Mouse (Mus musculus) hindbrain, embryonic 13.5 days (tissue): ENCODE results near the gene Dach1. TPM values are rescaled to one million over a fixed set of nuclear protein-coding genes. Genes with fewer than 3 reads are reported as not detected.
A peak's percentile ranks its signal among the peaks of the same experiment; 100 is the strongest.

Source experiments
- ATAC-seq: fragments of 200-750 bp; cut with Nextera tagmentation; 2 replicates; pipeline ENCODE4 v1.8.0; 2017; ENCODE audit warnings: moderate TSS enrichment; ENCODE audit not compliant: low FRiP score
- H3K27ac ChIP-seq: fragments of 300-500 bp; sonication (generic); 2 replicates; pipeline ENCODE4 v1.5.1; 2015; ENCODE audit warnings: inconsistent platforms, mild to moderate bottlenecking, moderate library complexity
- H3K27me3 ChIP-seq: fragments of 300-500 bp; sonication (generic); 2 replicates; pipeline ENCODE4 v1.6.1; 2015; ENCODE audit warnings: mild to moderate bottlenecking, inconsistent platforms
- H3K36me3 ChIP-seq: fragments of 300-500 bp; sonication (generic); 2 replicates; pipeline ENCODE4 v1.6.1; 2015; ENCODE audit warnings: mild to moderate bottlenecking, inconsistent platforms
- H3K4me1 ChIP-seq: fragments of 300-500 bp; sonication (generic); replicated peaks from 2 replicates; pipeline ENCODE4 v1.6.1; 2015; ENCODE audit warnings: inconsistent platforms
- H3K4me2 ChIP-seq: fragments of 300-500 bp; sonication (generic); 2 replicates; pipeline ENCODE4 v1.6.1; 2015; ENCODE audit warnings: inconsistent platforms, mild to moderate bottlenecking, moderate library complexity
- H3K4me3 ChIP-seq: fragments of 300-500 bp; sonication (generic); 2 replicates; pipeline ENCODE4 v1.5.1; 2015; ENCODE audit warnings: mild to moderate bottlenecking, inconsistent platforms
- H3K9ac ChIP-seq: fragments of 300-500 bp; sonication (generic); 2 replicates; pipeline ENCODE4 v1.6.1; 2015; ENCODE audit warnings: mild to moderate bottlenecking, inconsistent platforms
- H3K9me3 ChIP-seq: fragments of 300-500 bp; sonication (generic); 2 replicates; pipeline ENCODE4 v1.6.1; 2016; ENCODE audit warnings: inconsistent platforms
- WGBS: fragments of 180-500 bp; shearing (Covaris S2); methylation state at CpG from one replicate; pipeline ENCODE4 v1.1.7; 2015; 5-methylcytosine and 5-hydroxymethylcytosine counted together
- polyA plus RNA-seq: library from polyadenylated mRNA; unstranded; fragments of >200 nt; fragmentation: Nextera tagmentation; extraction: Ambion mirVana; gene quantifications from 2 replicates; pipeline ENCODE4 v1.2.1, GENCODE M21; 2015

Gene Dach1
- polyA plus RNA-seq = 19.8 and 20.5 TPM in 2 replicates

DNA sequence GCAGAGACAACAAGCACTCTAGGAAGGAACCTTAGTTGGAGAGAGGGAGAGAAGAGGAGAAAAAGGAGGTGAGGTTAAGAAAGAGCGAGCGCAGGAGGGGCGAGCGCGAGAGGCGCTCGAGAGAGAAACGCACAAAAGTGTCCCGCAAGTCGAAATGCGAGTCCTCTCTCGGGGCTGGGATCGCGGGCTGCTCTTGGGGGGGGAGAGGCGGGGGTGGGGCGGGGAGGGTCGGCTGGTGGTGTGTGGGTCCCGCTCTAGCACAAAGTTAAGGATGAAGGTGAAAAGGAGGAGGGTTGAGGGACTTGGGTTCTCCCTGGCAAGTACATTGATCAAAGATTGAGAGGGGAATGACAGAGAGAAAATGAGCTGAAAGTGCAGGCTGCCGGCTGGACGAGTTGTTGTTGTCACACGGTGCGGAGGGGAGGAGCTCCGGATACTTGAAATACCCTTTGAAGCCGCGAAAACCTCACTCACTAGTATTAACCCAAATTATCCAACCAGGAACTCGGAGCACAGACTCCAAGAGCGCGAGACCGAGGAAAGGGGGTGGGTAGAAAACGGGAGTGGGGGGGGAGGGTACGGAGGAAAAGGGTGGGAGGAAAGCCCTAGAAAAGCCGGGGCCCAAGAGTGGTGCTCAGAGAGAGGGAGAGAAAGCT is at the start of gene Dach1:
TSS of gene Dach1 (minus strand) at position 345 of the 656 bp plus-strand sequence.
- H3K27ac ChIP-seq = peak within 1 kb of the TSS; percentile 98
- under 1% methylated on average over 32 of the region's 32 CpGs for WGBS
- peak; percentile 77 for ATAC-seq
- H3K4me2 ChIP-seq = peak within 1 kb of the TSS; percentile 66
- no peaks in the 10 kb centered on the region for H3K27me3 ChIP-seq
- peak within 1 kb of the TSS; percentile 96 for H3K9ac ChIP-seq
- peak within 1 kb of the TSS; percentile 84 for H3K4me3 ChIP-seq
- H3K4me1 ChIP-seq = peaks cover 35% of the 10 kb centered on the region
- no peaks in the 10 kb centered on the region for H3K9me3 ChIP-seq
- no peaks in the 10 kb centered on the region for H3K36me3 ChIP-seq

DNA sequence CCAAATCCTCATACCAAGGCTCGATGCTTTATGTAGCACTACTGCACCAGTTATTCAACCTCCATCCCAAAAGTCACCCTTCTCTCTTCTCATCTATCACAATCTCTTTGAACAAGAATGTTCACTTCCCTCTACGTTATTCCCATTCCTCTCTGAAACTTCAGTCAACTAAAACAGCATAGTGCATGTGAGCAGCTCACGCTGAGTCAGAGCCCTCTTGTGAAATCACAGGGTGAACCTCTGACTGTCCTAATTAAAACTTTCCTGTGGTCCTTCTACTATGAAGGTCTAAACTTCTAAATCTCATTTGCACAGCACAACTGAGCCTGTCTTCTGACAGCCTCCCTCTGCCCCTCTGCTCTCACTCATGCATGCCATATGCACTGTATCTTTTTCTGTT is 30.5 kb upstream of the Dach1 start:
- Histone ChIP-seq H3K27me3 (no peaks in the 10 kb centered on the region), H3K4me2 (no peak overlapping the region), H3K27ac (no peak overlapping the region), H3K9me3 (no peaks in the 10 kb centered on the region), H3K4me3 (no peak overlapping the region), H3K4me1 (no peaks in the 10 kb centered on the region), H3K9ac (no peak overlapping the region), H3K36me3 (no peaks in the 10 kb centered on the region)
- 92% methylated on average over 3 of the region's 3 CpGs for WGBS
- ATAC-seq = no peak

DNA sequence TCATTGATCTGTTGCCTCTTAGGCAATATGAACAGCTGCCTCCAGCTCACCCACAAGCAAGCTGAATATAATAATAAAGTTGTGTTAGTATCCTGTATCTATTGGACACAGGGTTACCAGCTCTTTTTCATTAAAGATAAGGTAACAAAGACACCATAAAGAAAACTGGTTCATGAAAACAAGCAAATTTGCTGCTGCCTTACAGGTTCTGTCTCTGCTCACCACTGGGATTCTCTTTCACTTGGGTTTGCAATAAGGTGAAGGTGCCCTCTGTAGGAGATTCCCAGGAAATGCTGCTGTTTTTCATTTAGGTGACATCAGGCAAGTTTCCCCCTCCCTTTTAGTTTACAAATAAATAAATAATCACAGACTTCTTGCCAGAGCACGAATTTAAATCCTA is 12.0 kb upstream of the Dach1 start:
- Histone ChIP-seq H3K9ac (no peak overlapping the region), H3K27ac (no peak overlapping the region), H3K27me3 (no peaks in the 10 kb centered on the region), H3K4me1 (no peaks in the 10 kb centered on the region), H3K9me3 (no peaks in the 10 kb centered on the region), H3K4me3 (no peak overlapping the region), H3K36me3 (no peaks in the 10 kb centered on the region), H3K4me2 (no peak overlapping the region)
- WGBS = 7% methylated on average over 1 of the region's 1 CpGs
- no peak for ATAC-seq

DNA sequence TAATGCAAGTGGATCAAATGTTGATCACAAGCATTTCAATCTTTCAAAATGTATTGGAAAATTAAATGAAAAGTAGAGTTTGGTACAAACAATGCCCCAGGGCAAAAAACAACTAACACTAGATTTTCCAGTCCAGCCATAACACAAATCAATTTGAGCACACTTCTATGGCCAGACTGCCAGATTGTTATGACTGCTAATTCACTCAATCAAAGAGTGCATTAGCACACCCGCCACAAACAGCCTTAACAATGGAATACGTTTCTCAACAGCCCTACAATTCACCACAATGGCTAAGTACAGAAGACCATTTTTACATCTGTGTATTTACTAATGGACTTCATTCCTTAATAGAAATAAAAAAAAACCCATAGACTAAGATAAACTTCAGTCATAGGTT is 4.3 kb upstream of the Dach1 start:
- no peaks in the 10 kb centered on the region for H3K36me3 ChIP-seq
- H3K4me2 ChIP-seq = no peak overlapping the region
- 18% methylated on average over 2 of the region's 2 CpGs for WGBS
- H3K4me3 ChIP-seq = no peak overlapping the region
- H3K27me3 ChIP-seq = no peaks in the 10 kb centered on the region
- no peaks in the 10 kb centered on the region for H3K9me3 ChIP-seq
- no peak for ATAC-seq
- peaks cover 24% of the 10 kb centered on the region for H3K4me1 ChIP-seq
- H3K27ac ChIP-seq = no peak overlapping the region
- H3K9ac ChIP-seq = no peak overlapping the region

DNA sequence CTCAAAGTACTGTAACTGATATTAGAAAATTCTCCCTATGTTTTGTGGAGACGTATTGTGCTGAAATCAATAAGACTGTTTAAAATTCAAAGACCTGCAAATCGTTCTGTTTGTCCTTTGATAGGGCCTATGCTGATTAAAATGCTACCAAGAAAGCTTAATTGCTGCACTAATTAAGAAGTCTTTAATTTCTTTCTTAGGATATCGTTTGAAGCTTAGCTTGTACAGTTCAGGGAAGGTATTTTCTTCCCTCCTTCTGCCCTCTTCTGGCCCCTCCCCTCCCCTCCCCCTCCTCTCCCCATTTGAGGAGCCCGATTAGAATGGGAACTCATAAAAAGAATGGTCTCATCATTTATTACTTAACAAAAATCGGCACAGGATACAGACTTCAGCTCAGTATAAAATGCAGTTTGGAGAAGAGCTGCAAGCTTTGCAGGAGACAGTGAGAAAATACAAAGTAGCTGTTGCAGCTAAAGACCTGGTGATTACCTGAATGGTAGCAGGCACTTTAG is 2.9 kb upstream of the Dach1 start:
- H3K4me1 ChIP-seq = peaks cover 24% of the 10 kb centered on the region
- no peaks in the 10 kb centered on the region for H3K36me3 ChIP-seq
- peak overlapping the region; percentile 45 for H3K4me2 ChIP-seq
- WGBS = 5% methylated on average over 5 of the region's 5 CpGs
- H3K27me3 ChIP-seq = no peaks in the 10 kb centered on the region
- H3K27ac ChIP-seq = peak overlapping the region; percentile 10; the same call in 1 of the 2 replicates
- no peak for ATAC-seq
- H3K4me3 ChIP-seq = peak overlapping the region; percentile 14; the same call in 1 of the 2 replicates
- H3K9me3 ChIP-seq = no peaks in the 10 kb centered on the region
- no peak overlapping the region; the same call in 1 of the 2 replicates for H3K9ac ChIP-seq

DNA sequence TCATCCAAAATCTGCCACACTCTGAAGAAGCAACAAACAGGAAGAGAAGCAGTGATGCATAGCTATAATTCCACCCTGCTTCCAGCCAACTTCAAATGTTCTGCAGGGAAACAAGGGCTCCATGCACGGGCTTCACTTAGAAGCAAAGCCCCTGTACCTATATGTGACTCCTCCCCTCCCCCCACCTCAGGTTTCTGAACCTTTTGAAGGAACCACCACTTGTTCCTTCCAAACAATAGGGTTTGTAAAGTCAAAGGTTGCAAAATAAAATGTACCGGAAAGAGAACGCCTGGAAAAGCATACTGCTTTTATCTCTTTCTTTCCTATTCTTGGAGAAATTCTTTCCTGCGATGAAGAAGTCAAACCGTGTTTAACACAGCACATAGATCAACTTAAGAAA is 2.3 kb upstream of the Dach1 start:
- 0 out of 2 replicates have a peak overlapping the region, but pooled peaks have one; percentile 35 for H3K9ac ChIP-seq
- H3K4me1 ChIP-seq = peaks cover 29% of the 10 kb centered on the region
- H3K27ac ChIP-seq = no peak overlapping the region
- H3K36me3 ChIP-seq = no peaks in the 10 kb centered on the region
- 9% methylated on average over 5 of the region's 5 CpGs for WGBS
- H3K27me3 ChIP-seq = no peaks in the 10 kb centered on the region
- H3K9me3 ChIP-seq = no peaks in the 10 kb centered on the region
- peak overlapping the region; percentile 45 for H3K4me2 ChIP-seq
- H3K4me3 ChIP-seq = peak overlapping the region; percentile 14; the same call in 1 of the 2 replicates
- ATAC-seq = no peak

DNA sequence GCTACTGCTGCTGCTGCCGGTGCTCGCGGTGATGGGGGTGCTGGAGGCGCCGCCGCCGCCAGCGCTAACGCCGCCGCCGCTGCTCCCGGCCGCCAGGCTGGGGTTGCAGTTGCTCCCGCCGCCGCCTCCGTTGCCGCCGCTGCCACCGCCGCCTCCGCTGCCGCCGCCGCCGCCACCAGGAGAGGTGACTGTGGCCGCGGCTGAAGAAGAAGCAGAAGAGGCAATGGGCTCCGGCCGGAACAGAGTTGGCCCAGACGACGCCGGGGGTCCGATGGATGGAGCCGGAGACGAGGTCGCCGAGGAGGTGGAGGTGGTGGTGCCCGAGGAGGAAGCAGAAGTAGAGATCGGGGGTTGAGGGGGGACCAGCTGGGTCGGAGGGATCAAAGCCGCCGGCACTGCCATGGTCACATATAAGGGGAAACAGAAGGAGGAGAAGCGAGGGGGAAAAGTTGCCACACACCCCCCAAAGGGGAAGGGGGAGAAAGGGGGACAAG is 610 bp downstream of the Dach1 start:
- H3K4me2 ChIP-seq = peak overlapping the region; percentile 66
- H3K27me3 ChIP-seq = no peaks in the 10 kb centered on the region
- under 1% methylated on average over 42 of the region's 45 CpGs for WGBS
- peak; percentile 8; the same call in 1 of the 2 replicates for ATAC-seq
- H3K9me3 ChIP-seq = no peaks in the 10 kb centered on the region
- H3K36me3 ChIP-seq = no peaks in the 10 kb centered on the region
- H3K4me3 ChIP-seq = peak overlapping the region; percentile 84
- peaks cover 31% of the 10 kb centered on the region for H3K4me1 ChIP-seq
- H3K9ac ChIP-seq = peak overlapping the region; percentile 96
- H3K27ac ChIP-seq = peak overlapping the region; percentile 98

DNA sequence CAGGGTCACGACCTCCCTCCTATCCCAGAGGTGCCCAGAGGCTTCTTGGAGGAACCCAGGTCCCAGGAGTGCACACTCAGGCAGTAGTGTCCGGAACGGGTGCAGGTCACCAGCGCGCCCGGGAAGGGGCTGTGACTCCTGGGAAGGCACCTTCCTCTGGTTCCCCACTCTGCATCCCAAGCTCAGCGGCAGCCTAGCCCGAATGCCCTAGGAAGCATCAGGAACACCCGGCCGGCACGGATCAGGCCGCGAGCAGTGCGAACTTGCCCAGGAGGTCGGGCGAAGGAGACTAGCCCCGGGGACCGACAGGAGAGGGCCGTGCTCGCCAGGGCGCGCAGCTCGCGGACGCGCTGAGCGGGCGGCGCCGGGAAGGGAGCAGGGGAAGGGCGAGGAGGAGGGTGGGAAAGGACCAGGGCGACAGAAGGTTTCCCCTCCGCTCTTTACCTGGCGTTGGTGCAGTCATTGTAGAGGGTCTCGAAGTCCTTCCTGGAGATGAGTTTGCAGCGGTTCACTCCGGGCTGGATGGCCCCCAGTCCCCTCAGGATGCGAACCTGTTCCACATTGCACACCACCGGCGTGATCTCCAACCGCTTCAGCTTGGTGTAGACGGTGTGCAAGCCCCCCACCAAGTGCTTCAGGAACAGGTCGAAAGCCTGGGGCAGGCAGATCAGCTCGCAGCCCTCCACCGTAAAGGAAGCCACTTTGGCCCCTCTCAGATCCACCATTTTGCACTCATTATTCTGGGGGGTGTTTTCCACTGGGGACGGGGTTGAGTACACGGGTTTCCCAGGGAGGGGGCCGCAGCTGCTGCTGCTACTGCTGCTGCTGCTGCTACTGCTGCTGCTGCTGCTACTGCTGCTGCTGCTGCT is 1.3 kb downstream of the Dach1 start:
- Histone ChIP-seq H3K4me2 (peak overlapping the region; percentile 66), H3K9ac (peak overlapping the region; percentile 96), H3K9me3 (no peaks in the 10 kb centered on the region), H3K36me3 (no peaks in the 10 kb centered on the region), H3K27me3 (no peaks in the 10 kb centered on the region), H3K27ac (peak overlapping the region; percentile 98), H3K4me3 (peak overlapping the region; percentile 84), H3K4me1 (peaks cover 31% of the 10 kb centered on the region)
- under 1% methylated on average over 48 of the region's 48 CpGs for WGBS
- peak; percentile 63 for ATAC-seq

DNA sequence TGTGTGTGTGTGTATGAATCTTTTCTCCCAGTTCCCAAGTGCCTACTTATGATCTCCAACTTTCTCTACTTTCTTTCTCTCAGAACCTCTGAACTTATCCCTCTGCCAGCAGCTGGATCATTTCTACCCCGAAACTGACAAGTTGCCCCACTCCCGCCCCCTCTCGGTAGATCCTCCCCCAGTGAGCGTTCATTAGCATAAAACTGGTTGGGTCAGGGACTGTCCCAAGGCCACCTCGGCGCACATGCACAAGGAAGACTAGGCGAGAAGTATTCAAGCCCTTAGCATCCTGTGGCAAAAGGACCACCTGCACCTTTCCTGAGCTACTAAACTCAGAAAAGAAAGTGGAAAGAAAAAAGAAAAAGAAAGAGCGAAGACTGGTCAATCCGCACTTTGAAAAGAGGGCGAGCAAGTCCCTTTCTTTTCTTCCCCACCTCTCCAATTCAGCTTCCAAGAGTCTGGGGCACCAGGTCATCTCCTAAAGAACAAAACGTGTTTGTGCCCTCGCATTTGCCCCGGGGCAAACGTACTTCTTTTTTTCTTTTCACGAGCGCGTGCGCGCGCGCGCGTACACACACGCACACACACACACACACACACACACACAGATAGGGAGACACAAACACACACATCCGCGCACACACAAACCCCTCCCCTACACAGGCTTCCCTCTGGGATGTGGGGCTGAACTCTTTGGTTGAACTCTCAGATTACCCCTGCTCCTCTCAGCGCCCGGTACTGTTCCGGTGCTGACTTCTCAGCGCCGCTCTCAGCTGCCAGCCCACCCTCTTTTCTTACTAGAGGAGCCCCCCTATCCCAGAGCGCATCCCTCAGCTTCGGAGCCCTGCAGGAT is 2.2 kb downstream of the Dach1 start:
- no peaks in the 10 kb centered on the region for H3K27me3 ChIP-seq

DNA sequence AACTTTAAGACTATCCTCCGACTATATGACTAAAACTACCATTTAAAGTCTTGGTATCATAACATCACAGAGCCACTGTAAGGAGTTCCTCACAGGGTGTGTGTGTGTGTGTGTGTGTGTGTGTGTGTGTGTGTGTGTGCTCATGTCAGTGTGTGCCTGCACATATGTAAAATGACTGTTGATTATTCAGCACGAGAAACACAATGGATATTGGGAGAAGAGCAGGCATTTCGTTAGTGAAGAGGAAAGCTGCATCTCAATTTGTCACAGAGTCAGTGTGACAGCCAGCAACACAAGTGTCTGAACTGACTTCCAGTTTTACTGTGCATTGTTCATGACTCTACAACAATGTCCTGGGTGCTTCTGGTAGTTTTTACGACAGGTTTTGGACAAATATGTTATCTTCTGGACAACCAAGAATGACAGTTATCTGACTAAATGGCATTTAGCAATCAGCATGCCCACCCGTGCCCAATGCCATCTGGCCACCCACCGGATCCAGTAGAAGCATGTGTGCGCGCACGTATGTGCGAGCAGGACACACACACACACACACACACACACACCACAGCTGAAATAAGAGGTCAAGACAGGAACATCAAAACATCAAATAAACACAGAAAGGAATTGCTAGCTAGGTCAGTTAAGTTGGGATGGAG is 3.1 kb downstream of the Dach1 start:
- peak overlapping the region; percentile 66 for H3K4me2 ChIP-seq
- peak overlapping the region; percentile 98 for H3K27ac ChIP-seq
- H3K4me1 ChIP-seq = peaks cover 21% of the 10 kb centered on the region
- H3K4me3 ChIP-seq = peak overlapping the region; percentile 84
- no peaks in the 10 kb centered on the region for H3K9me3 ChIP-seq
- no peaks in the 10 kb centered on the region for H3K36me3 ChIP-seq
- WGBS = 25% methylated on average over 10 of the region's 10 CpGs
- ATAC-seq = no peak
- peak overlapping the region; percentile 96 for H3K9ac ChIP-seq
- H3K27me3 ChIP-seq = no peaks in the 10 kb centered on the region

More for the DNA sequence above, 2.2 kb downstream of the Dach1 start:
- Histone ChIP-seq H3K27ac (peak overlapping the region; percentile 98), H3K4me3 (peak overlapping the region; percentile 84), H3K9me3 (no peaks in the 10 kb centered on the region), H3K4me1 (peaks cover 27% of the 10 kb centered on the region), H3K9ac (peak overlapping the region; percentile 96), H3K36me3 (no peaks in the 10 kb centered on the region), H3K4me2 (peak overlapping the region; percentile 66)
- WGBS = under 1% methylated on average over 33 of the region's 33 CpGs
- peak; percentile 43 for ATAC-seq

DNA sequence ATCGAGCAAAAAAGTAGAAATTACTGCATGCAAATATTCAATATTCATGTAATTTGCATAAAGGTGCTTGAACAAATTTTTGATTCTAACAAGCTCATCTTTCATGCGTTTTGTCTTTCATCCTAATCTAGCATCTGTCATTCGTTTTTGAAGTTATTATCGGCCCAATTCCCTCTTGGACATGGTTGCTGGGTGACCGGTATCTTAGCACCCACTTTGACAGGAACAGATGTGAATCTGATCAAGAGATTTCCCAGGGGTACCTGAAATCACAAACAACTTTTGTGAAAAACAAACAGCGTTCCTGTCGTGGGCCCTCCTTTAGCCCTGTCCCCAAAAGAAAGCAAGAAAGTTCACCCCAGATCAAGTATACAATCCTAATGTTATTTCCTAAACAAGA is 12.8 kb downstream of the Dach1 start:
- H3K27me3 ChIP-seq = no peaks in the 10 kb centered on the region
- 0 out of 2 replicates have a peak overlapping the region, but pooled peaks have one; percentile 15 for H3K4me2 ChIP-seq
- ATAC-seq = no peak
- H3K9me3 ChIP-seq = no peaks in the 10 kb centered on the region
- H3K9ac ChIP-seq = no peak overlapping the region
- H3K36me3 ChIP-seq = no peaks in the 10 kb centered on the region
- 16% methylated on average over 7 of the region's 7 CpGs for WGBS
- no peak overlapping the region for H3K4me3 ChIP-seq
- H3K4me1 ChIP-seq = peaks cover 18% of the 10 kb centered on the region
- H3K27ac ChIP-seq = no peak overlapping the region
